Mouse (Mus musculus): ENCODE results near the gene Prmt2. TPM values are rescaled to one million over a fixed set of nuclear protein-coding genes. Genes with fewer than 3 reads are reported as not detected.
A peak's percentile ranks its signal among the peaks of the same experiment; 100 is the strongest.

Gene Prmt2
- total RNA-seq, 2 experiments from 2014 or later, result 56.6 to 60.6 TPM

DNA sequence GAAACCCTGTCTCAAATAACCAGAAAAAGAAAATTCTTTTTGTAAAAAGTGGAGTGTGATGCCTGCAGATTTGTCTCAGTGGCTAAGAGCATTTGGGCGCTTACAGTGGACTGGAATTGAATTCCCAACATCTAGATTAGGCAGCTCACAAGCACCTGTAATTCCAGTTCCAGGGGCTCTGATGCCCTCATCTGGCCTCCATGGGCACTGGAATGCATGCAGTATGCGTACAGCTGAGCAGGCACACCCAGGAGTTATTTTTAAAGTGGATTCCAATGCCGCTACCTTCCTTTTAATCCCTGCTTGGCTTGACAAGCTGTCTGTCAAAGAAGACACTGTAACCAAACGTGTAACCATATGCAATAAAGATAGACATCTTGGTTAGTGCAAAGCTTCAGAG, 1.7 kb upstream of the Prmt2 start:
- intact Hi-C loops (cut with DNase I), result no loop called here
- no peak for DNase-seq (ENCODE audit: low spot score in 2 of 2)

GRCm38 (mm10) chr10:76229627-76230026, 8.0 kb downstream of the Prmt2 start:
- no peak for DNase-seq (ENCODE audit: low spot score in 2 of 2)
- intact Hi-C loops (cut with DNase I), result no loop called here

- DNase-seq (ENCODE audit: low spot score in 2 of 2), result no peak
- intact Hi-C loops (cut with DNase I), result no loop called here
Observed at GRCm38 (mm10) chr10:76225944-76226343, 11.7 kb downstream of the Prmt2 start.

- intact Hi-C loops (cut with DNase I), result no loop called here
- DNase-seq (ENCODE audit: low spot score in 2 of 2), result no peak
Observed at GRCm38 (mm10) chr10:76218240-76218639, 19.4 kb downstream of the Prmt2 start.

DNA sequence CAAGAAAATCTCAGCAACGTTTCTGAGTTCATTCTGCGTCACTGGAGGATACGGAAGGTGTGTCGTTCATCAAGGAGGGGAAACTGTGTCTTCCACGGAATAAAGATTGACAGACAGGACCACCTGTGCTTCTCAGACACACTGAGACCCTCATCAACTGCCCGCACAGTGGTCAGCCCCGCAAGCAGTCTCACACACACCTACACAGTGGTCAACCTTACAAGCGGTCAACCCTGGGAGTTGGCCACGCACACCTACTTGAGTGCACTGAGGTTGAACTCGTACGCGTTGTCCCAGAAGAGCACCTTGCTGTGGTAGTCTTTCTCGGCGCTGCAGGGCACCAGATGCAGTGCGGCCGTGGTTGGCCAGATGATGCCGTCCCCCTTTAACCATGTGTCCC, 20.6 kb downstream of the Prmt2 start:
- intact Hi-C loops (cut with DNase I), result no loop called here

DNA sequence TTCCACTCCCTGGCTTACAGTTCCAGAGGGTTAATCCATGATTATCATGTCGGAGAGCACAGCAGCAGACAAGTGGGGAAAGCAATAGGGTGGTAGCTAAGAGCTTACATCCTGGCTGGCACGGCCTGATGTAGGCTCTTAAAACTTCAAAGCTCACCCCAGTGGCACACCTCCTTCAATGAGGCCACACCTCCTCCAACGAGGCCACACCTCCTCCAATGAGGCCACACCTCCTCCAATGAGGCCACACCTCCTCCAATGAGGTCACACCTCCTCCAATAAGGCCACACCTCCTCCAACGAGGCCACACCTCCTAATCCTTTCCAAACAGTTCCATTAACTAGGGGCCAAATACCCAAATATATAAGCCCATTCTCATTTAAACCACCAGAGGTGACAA, 23.5 kb downstream of the Prmt2 start:
- intact Hi-C loops (cut with DNase I), result no loop called here
- DNase-seq (ENCODE audit: low spot score in 2 of 2), result no peak

More for the DNA sequence above, 20.6 kb downstream of the Prmt2 start:
- DNase-seq (ENCODE audit: low spot score in 2 of 2), result no peak

GRCm38 (mm10) chr10:76212121-76212520, 25.5 kb downstream of the Prmt2 start:
- intact Hi-C loops (cut with DNase I), result no loop called here

GRCm38 (mm10) chr10:76210806-76211205, 26.9 kb downstream of the Prmt2 start:
- intact Hi-C loops (cut with DNase I), result no loop called here

More at GRCm38 (mm10) chr10:76212121-76212520, 25.5 kb downstream of the Prmt2 start:
- no peak for DNase-seq (ENCODE audit: low spot score in 2 of 2)

DNA sequence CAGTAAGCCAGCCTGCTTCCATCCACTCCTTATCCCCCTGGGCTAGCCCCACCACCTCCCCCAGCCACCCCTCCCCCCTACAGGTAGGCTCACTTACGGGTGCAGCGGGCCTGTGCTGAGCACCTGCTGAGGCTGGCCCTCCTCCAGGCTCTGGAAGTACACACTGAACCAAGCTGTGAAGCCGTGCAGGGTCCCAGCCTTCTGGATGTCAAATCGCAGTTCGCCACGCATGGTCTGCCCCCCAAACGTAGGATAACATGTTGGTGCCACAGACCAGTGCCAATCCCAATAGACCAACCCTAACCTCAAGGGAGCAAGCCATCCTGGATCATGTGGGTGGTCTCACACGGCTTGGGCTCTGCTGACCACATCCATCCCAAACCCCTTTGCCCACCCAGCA, 28.4 kb downstream of the Prmt2 start:
- intact Hi-C loops (cut with DNase I), result loop anchor here (10.0 kb wide), 1 partner anchor 234 kb away; no protein-coding TSS in a partner anchor

More at GRCm38 (mm10) chr10:76210806-76211205, 26.9 kb downstream of the Prmt2 start:
- DNase-seq (ENCODE audit: low spot score in 2 of 2), result no peak

GRCm38 (mm10) chr10:76207262-76207796, 30.3 kb downstream of the Prmt2 start:
- no peak for DNase-seq (ENCODE audit: low spot score in 2 of 2)
- intact Hi-C loops (cut with DNase I), result loop anchor here (10.0 kb wide), 1 partner anchor 233 kb away; no protein-coding TSS in a partner anchor

More for the DNA sequence above, 28.4 kb downstream of the Prmt2 start:
- no peak for DNase-seq (ENCODE audit: low spot score in 2 of 2)

DNA sequence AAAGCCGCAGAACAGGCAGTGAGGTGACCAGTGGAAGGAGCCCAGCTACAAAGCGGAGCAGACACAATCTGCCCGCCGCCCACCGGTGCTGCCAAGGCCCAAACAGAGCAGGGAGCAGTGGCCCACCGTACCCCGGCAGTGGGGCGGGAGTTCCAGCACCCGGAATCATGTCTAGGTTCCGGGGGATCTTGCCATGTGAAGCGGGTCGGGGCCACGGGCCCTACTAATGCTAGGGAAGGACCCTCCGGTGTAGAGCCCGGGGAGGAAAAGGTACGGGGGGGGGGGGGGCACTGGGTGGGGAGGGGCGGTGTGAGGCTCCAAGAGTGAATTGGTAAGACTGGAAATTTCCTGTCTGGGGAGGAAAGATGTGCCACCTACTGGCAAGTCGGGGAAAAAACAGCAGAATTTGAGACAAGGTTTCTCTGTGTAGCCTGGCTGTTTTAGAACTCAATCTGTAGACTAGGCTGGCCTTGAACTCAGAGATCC, 33.8 kb downstream of the Prmt2 start:
- intact Hi-C loops (cut with DNase I), result loop anchor here (10.0 kb wide), 1 partner anchor 229 kb away; no protein-coding TSS in a partner anchor
- peak; percentile 49 to 64 for DNase-seq (ENCODE audit: low spot score in 2 of 2)

DNA sequence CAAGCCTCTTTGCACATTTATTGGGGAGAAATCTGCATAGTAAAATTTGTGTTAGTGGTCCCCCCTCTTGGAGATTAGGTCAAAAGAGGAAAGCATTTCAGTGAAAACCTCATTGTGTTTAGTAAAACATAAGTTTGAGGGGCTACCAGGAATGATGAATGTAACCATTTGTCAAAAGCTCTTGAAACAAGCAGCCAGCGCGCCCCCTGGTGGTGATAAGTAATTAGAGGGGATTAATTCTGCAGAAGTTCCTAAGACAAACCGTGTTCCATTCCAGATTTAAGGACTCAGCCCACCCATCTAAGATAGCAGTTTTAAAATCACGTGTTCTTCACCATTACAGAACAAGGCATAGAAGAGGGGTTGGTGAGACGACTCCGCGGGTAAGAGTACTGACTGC, 35.7 kb downstream of the Prmt2 start:
- DNase-seq (ENCODE audit: low spot score in 2 of 2), result peak; percentile 82 to 88
- intact Hi-C loops (cut with DNase I), result loop anchor here (10.0 kb wide), 1 partner anchor 227 kb away; no protein-coding TSS in a partner anchor

GRCm38 (mm10) chr10:76201416-76201815, 36.2 kb downstream of the Prmt2 start:
- no peak for DNase-seq (ENCODE audit: low spot score in 2 of 2)
- intact Hi-C loops (cut with DNase I), result loop anchor here (10.0 kb wide), 1 partner anchor 227 kb away; no protein-coding TSS in a partner anchor

- DNase-seq (ENCODE audit: low spot score in 2 of 2), result no peak
- intact Hi-C loops (cut with DNase I), result no loop called here
Observed at GRCm38 (mm10) chr10:76188010-76188409, 49.7 kb downstream of the Prmt2 start.

- no peak for DNase-seq (ENCODE audit: low spot score in 2 of 2)
- intact Hi-C loops (cut with DNase I), result no loop called here
Observed at GRCm38 (mm10) chr10:76185216-76185615, 52.4 kb downstream of the Prmt2 start.

- intact Hi-C loops (cut with DNase I), result loop anchor here (2.0 kb wide), 1 partner anchor 30 kb away; no protein-coding TSS in a partner anchor
- no peak for DNase-seq (ENCODE audit: low spot score in 2 of 2)
Observed at GRCm38 (mm10) chr10:76174899-76175298, 62.8 kb downstream of the Prmt2 start.

DNA sequence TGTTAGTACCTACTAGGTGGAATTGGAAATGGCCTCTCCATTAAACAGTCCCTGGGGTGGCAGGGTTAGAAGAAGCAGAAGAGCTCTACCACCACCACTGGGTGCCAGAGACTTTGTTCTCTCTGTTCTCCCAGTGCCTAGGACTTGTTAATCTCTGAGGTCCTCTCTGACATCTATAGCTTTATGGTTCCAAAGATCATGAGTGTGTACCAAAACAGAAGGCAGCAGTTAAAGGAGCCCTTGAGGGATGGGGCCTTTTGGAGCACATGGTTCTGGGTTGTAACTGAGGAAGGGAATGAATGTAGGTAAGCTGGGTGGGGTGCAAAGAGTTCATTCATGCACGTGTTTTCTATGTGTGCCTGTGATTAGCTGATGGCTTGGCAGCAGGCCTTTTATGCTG, 79.7 kb downstream of the Prmt2 start:
- no peak for DNase-seq (ENCODE audit: low spot score in 2 of 2)
- intact Hi-C loops (cut with DNase I), result no loop called here

- intact Hi-C loops (cut with DNase I), result no loop called here
- DNase-seq (ENCODE audit: low spot score in 2 of 2), result no peak
Observed at GRCm38 (mm10) chr10:76157528-76157927, 80.1 kb downstream of the Prmt2 start.

All from left cerebral cortex, postnatal 14 days (tissue).